Mouse (Mus musculus): ENCODE data around the gene Tfe3.

DNA sequence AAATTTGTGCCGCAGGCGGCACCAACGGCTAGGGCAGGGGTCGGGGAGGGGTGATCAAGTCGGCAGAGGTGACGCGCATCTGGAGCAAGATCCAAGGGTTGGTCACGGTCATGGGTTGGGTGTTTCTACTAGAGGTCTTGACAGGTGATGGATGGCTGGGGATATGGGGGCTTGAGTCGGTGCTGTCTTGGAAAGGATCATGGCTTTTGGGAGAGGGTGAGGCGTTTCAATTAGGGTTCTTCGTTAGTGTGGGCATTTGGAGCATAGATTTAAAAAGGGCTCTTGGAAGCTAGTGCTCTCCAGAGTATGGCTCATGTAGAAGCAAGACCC, 40.1 kb upstream of the Tfe3 start:
- TF ChIP-seq EP300 (optimal IDR thresholded peaks at IDR 0.05) = no peak
- no peak for TF ChIP-seq CTCF (IDR thresholded peaks at IDR 0.05; ENCODE audit: low read depth)

Measured in stomach, postnatal 0 days (tissue).